Comparison of ENCODE assay signal across 22 mouse cellular contexts in genomic region chr9:48099846-48100245, GRCm38 (mm10).
"Had no signal": no experiment of that assay in that cellular context is flagged by ENCODE, and none has a peak within 500 bp of the region (broad histone marks: within the 10 kb centered on the region; RNA-seq: fewer than 3 reads in every experiment).

No protein-coding gene starts in this region.

- H3K9me3 ChIP-seq: limb, embryonic 13.5 days; liver, embryonic 12.5 days; liver, embryonic 15.5 days; lung, embryonic 15.5 days; megakaryocyte, embryonic 14.5 days; midbrain, embryonic 10.5 days; midbrain, embryonic 13.5 days; neural tube, embryonic 13.5 days had no signal

- H3K9ac ChIP-seq: limb, embryonic 13.5 days; liver, embryonic 12.5 days; liver, embryonic 15.5 days; lung, embryonic 15.5 days; midbrain, embryonic 13.5 days; neural tube, embryonic 13.5 days had no signal

- H3K36me3 ChIP-seq: limb, embryonic 13.5 days; liver, embryonic 12.5 days; liver, embryonic 15.5 days; lung, embryonic 15.5 days; midbrain, embryonic 10.5 days; midbrain, embryonic 13.5 days; neural tube, embryonic 13.5 days had no signal

- H3K4me1 ChIP-seq: limb, embryonic 13.5 days; liver, embryonic 12.5 days; liver, embryonic 15.5 days; lung, embryonic 15.5 days; megakaryocyte, embryonic 14.5 days had no signal

- H3K4me3 ChIP-seq: left cerebral cortex, adult 2 months; limb, embryonic 13.5 days; liver, embryonic 12.5 days; liver, embryonic 15.5 days; lung, embryonic 15.5 days; megakaryocyte, embryonic 14.5 days; midbrain, embryonic 10.5 days; midbrain, embryonic 13.5 days; myocyte; neural tube, embryonic 13.5 days had no signal

- H3K4me2 ChIP-seq: limb, embryonic 13.5 days; liver, embryonic 12.5 days; liver, embryonic 15.5 days; lung, embryonic 15.5 days; midbrain, embryonic 13.5 days; neural tube, embryonic 13.5 days had no signal

- DNase-seq: kidney, adult 18-20 months; kidney, postnatal 10 days; kidney, postnatal 36 days; layer of hippocampus, postnatal 36 days; liver; lung, adult 18-20 months; lung, postnatal 10 days; lung, postnatal 36 days; right cerebral cortex, adult 18-20 months; thymus, adult 18-20 months; thymus, postnatal 36 days had no signal

- ATAC-seq: liver, embryonic 12.5 days; midbrain, embryonic 13.5 days; midbrain, embryonic 16.5 days had no signal

- H3K27ac ChIP-seq: left cerebral cortex, adult 2 months; limb, embryonic 13.5 days; liver, embryonic 12.5 days; liver, embryonic 15.5 days; lung, embryonic 15.5 days; midbrain, embryonic 10.5 days; midbrain, embryonic 13.5 days; neural tube, embryonic 13.5 days had no signal

- H3K27me3 ChIP-seq: limb, embryonic 13.5 days; liver, embryonic 12.5 days; liver, embryonic 15.5 days; lung, embryonic 15.5 days; megakaryocyte, embryonic 14.5 days; midbrain, embryonic 13.5 days; neural tube, embryonic 13.5 days had no signal
